Mouse (Mus musculus) C2C12 (cell line): ENCODE data around the gene Usf3. TPM values are rescaled to one million over a fixed set of nuclear protein-coding genes. Genes with fewer than 3 reads are reported as not detected.

Experiments used
- H3K27me3 ChIP-seq: one replicate; pipeline ENCODE4 v1.6.1; 2011; ENCODE audit not compliant: control insufficient read depth, insufficient read depth, insufficient read length
- H3K36me3 ChIP-seq: one replicate; pipeline ENCODE4 v1.6.1; 2011; ENCODE audit not compliant: control insufficient read depth, insufficient read depth
- H3K4me3 ChIP-seq: one replicate; pipeline ENCODE4 v1.5.1; 2011; ENCODE audit warnings: mild to moderate bottlenecking, control low read depth; ENCODE audit not compliant: poor library complexity, insufficient read depth, severe bottlenecking
- H3K79me2 ChIP-seq: one replicate; pipeline ENCODE4 v1.6.1; 2011; ENCODE audit not compliant: control insufficient read depth, insufficient read depth
- H3K79me3 ChIP-seq: one replicate; pipeline ENCODE4 v1.6.1; 2011; ENCODE audit warnings: low read depth, control low read depth
- H3ac ChIP-seq: one replicate; pipeline ENCODE3; 2011; ENCODE audit warnings: low read depth; ENCODE audit not compliant: control insufficient read depth, insufficient read length
- CEBPB ChIP-seq: IDR thresholded peaks from one replicate; pipeline ENCODE4 v1.6.1; 2011; ENCODE audit warnings: low read depth, mild to moderate bottlenecking, control low read depth, moderate library complexity
- CTCF ChIP-seq: IDR thresholded peaks from one replicate; pipeline ENCODE4 v1.5.1; 2011; ENCODE audit not compliant: control insufficient read depth, insufficient read depth, insufficient read length
- FOSL1 ChIP-seq: IDR thresholded peaks from one replicate; pipeline ENCODE4 v1.8.0; 2011; ENCODE audit warnings: mild to moderate bottlenecking, low read length; ENCODE audit not compliant: poor library complexity, insufficient read depth, severe bottlenecking
- MAX ChIP-seq: IDR thresholded peaks from one replicate; pipeline ENCODE4 v1.6.1; 2011; ENCODE audit warnings: mild to moderate bottlenecking, control low read depth
- MYOD1 ChIP-seq: IDR thresholded peaks from one replicate; pipeline ENCODE4 v1.6.1; 2011; ENCODE audit warnings: low read depth; ENCODE audit not compliant: control insufficient read depth, insufficient read length
- MYOG ChIP-seq: IDR thresholded peaks from one replicate; pipeline ENCODE4 v1.6.1; 2011; ENCODE audit not compliant: control insufficient read depth, insufficient read length; ENCODE audit errors: extremely low read depth
- USF1 ChIP-seq: IDR thresholded peaks from one replicate; pipeline ENCODE4 v1.6.1; 2011; ENCODE audit warnings: low read depth, mild to moderate bottlenecking, control low read depth, moderate library complexity
- polyA plus RNA-seq: library from polyadenylated mRNA; unstranded; fragments of >200 nt; fragmentation: generic; extraction: Trizol; gene quantifications from one replicate; pipeline ENCODE4 v1.2.1, GENCODE M21; 2012; ENCODE audit warnings: missing spikeins

Gene Usf3
- polyA plus RNA-seq, 1 experiment, result 2.2 TPM

DNA sequence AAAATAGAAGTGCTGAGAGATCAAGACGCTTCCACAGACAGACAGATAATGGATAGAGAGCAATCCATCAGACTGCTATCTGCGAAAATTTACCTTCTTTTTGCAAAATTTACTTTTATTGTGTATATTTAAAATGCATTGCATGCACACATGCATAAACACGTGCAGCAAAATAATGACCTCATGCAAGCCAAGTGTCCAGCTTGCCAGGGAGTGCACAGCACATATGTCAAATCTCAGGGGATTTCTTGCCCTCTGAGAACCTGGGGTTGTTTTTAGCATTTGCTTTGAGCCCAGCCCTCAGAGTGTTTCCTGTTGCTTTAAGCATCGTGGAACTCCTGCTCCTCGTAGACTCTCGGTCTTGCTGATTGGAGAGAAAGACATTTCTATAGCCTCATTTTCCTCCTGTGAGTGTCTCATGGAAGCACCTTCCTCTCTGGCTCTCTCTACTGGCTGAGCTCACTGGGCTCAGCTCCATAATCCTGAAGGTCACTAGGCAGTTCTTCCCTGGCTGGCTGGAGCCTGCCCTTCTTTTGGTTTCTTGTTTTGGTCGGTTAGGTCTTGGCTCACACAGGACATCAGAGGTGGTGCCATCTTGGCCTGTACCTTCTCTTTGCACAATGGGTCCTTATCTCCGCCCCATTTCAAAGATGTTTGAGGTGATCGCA lies 98.5 kb downstream of the Usf3 start:
- no peaks in the 10 kb centered on the region for H3K79me2 ChIP-seq
- H3K4me3 ChIP-seq, result no peak overlapping the region
- TF ChIP-seq MAX (no peak), MYOG (no peak), CEBPB (no peak), USF1 (no peak), CTCF (no peak), MYOD1 (no peak), FOSL1 (no peak)
- no peaks in the 10 kb centered on the region for H3K27me3 ChIP-seq
- H3K36me3 ChIP-seq, result no peaks in the 10 kb centered on the region
- H3K79me3 ChIP-seq, result no peaks in the 10 kb centered on the region
- no peak overlapping the region for H3ac ChIP-seq

Other genes starting within 250 kb of the Usf3 start
- gene Qtrt2, start 246.4 kb upstream of the Usf3 start, polyA plus RNA-seq, result 20.4 TPM
- 0.02 TPM for gene Zdhhc23, start 193.5 kb upstream of the Usf3 start, polyA plus RNA-seq
- gene Gramd1c, start 109.9 kb upstream of the Usf3 start, polyA plus RNA-seq, result 0.06 TPM
- 29.1 TPM for gene Atp6v1a, start 33.5 kb upstream of the Usf3 start, polyA plus RNA-seq
- gene Naa50, start 33.4 kb upstream of the Usf3 start, polyA plus RNA-seq, result 34.8 TPM
- gene Sidt1, start 159.9 kb downstream of the Usf3 start, polyA plus RNA-seq, result not detected
- gene Spice1, start 173.9 kb downstream of the Usf3 start, polyA plus RNA-seq, result 3.1 TPM
- not detected for gene Cfap44, start 221.6 kb downstream of the Usf3 start, polyA plus RNA-seq